Mouse (Mus musculus) hematopoietic stem cell, adult 5-6 weeks (primary cell): ENCODE measurements at regions not wholly inside any gene's neighbourhood (a gene's known extent, or its start where the extent isn't known, plus 50 kb on each side); places are given as distances from the start of the nearest gene placed in this dataset.
A peak's percentile ranks its signal among the peaks of the same experiment; 100 is the strongest.

Experiments used
- ATAC-seq, 2 experiments: fragments of 125-278 bp in 1 of 2; replicated peaks in 1 of 2; 2 replicates each; pipeline ENCODE4 v1.8.0; 2016 to 2017; ENCODE audit warnings: inconsistent platforms in 2 of 2, mild to moderate bottlenecking in 2 of 2, moderate number of reproducible peaks in 2 of 2, low read depth in 1 of 2, moderate TSS enrichment in 1 of 2; ENCODE audit not compliant: low FRiP score in 2 of 2, poor library complexity in 2 of 2, severe bottlenecking in 2 of 2, insufficient read depth in 1 of 2, low TSS enrichment in 1 of 2

GRCm38 (mm10) chr11:18372813-18373332, 419.2 kb upstream of the Etaa1 start:
- no peak for ATAC-seq

GRCm38 (mm10) chr11:18371304-18371703, 417.6 kb upstream of the Etaa1 start:
- no peak for ATAC-seq

- no peak for ATAC-seq
Measured at GRCm38 (mm10) chr11:18370861-18371260, 417.2 kb upstream of the Etaa1 start.

GRCm38 (mm10) chr11:18354866-18355265, 401.2 kb upstream of the Etaa1 start:
- ATAC-seq: no peak

GRCm38 (mm10) chr11:18354156-18354555, 400.5 kb upstream of the Etaa1 start:
- ATAC-seq: no peak

GRCm38 (mm10) chr11:18347841-18348240, 394.2 kb upstream of the Etaa1 start:
- ATAC-seq: no peak

- ATAC-seq: no peak
Measured at GRCm38 (mm10) chr11:18313510-18314301, 360.0 kb upstream of the Etaa1 start.

GRCm38 (mm10) chr11:18296194-18297125, 342.8 kb upstream of the Etaa1 start:
- ATAC-seq: no peak

GRCm38 (mm10) chr11:18278585-18279136, 325.0 kb upstream of the Etaa1 start:
- ATAC-seq: no peak

- peak; percentile 62 to 73; a peak in 3 of 4 replicates for ATAC-seq
Measured at GRCm38 (mm10) chr11:18272392-18272791, 318.7 kb upstream of the Etaa1 start.

GRCm38 (mm10) chr11:18266161-18266560, 312.5 kb upstream of the Etaa1 start:
- ATAC-seq: no peak

- no peak for ATAC-seq
Measured at GRCm38 (mm10) chr11:18262901-18263300, 309.2 kb upstream of the Etaa1 start.

GRCm38 (mm10) chr11:18249236-18249635, 295.6 kb upstream of the Etaa1 start:
- ATAC-seq: no peak

GRCm38 (mm10) chr11:18216762-18217161, 263.1 kb upstream of the Etaa1 start:
- ATAC-seq: peak; percentile 73 to 75

GRCm38 (mm10) chr11:18173028-18173427, 219.4 kb upstream of the Etaa1 start:
- no peak for ATAC-seq

- ATAC-seq: no peak
Measured at GRCm38 (mm10) chr11:18171207-18171776, 217.6 kb upstream of the Etaa1 start.

- ATAC-seq: peak; percentile 37 to 48; a peak in 3 of 4 replicates
Measured at GRCm38 (mm10) chr11:18165609-18166347, 212.1 kb upstream of the Etaa1 start.
